Mouse (Mus musculus) embryo, embryonic 11 days (tissue): ENCODE measurements at regions not wholly inside any gene's neighbourhood (a gene's known extent, or its start where the extent isn't known, plus 50 kb on each side); places are given as distances from the start of the nearest gene placed in this dataset.
"Not testable (repeated sequence)": the region's sequence is repeated elsewhere in the genome, so short reads cannot be mapped to it uniquely, and the experiment has no call there.

Experiments
- DNase-seq: peaks from one replicate; pipeline ENCODE4 v3.0.0-alpha.2; 2015

DNA sequence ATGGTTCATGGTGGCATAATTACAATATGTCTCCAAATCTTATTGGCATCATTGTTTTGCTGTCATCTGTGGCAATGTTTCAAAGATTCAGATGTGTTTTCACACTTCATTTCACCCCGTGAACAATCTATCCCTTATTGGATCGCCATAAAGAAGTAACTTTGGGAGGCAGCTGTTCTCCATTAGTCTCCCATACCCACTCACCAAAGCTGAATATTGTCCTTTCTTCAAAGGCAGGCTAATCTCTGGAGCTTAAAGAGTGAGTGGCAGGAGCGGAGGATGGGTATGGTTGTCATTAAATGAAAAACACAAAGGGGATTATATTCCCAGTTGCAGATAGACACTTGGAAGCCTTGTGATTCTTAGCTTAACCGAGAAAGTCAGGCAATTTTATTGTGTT is 2660.3 kb upstream of the Gm12353 start:
- peak; percentile 35 for DNase-seq

DNA sequence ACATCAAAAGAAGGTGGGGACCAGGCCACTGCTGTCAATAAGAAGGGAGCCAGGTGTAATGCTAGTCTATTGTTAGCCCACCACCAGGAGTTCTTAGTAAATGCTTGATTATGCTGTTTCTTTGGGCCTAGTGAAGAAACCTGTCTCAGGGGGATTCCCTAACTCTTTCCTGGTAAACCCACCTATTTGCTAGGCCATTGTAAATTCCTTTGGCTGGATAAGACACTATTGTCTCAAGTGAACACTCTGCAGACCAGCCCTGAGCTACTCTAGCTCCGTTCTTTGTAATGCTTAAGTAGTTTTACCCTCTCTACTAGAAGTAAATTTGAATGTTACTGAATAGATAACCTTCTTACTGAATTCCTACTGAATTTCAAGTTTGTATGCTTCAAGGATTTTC is 2650.7 kb upstream of the Gm12353 start:
- DNase-seq: not testable (repeated sequence)

DNA sequence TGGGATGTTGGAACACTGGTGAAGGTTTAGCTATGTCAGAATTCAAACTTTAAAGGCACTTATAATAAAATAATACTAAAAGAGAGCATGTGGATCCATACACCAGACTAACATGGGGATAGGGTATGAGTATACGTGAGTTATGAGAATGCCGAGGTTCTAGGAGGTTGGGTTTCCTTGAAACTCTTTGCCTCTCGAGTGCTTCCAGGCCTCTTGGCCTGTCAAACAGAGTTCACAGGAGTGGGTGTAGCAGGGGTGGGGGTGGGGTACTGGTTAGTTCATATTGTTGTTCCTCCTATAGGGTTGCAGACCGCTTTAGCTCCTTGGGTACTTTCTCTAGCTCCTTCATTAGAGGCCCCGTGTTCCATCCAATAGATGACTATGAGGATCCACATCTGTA is 2650.3 kb upstream of the Gm12353 start:
- not testable (repeated sequence) for DNase-seq

DNA sequence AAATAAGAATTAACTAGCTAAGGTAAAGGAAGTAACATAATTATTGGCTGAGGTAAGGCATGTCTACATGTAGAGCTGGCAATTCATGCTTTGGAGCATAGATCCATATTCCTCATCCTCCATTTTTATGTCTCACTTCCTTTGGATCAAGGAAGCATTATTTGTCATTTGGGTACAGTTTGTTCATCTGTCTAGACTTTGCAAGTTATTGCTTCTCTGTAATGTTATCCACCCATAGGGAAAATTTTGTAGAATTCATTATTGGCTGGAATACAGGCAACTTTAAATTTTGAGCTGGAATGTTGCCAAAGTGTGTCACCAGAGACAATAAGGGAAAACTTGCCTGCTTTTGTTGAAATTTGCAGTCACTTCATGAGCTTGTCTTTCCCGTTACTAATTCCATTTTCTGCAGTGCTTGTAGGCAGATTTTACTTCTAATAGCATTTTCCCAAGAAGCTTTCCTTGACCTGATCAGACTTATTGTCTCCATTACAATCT is 2623.5 kb upstream of the Gm12353 start:
- DNase-seq: no peak

DNA sequence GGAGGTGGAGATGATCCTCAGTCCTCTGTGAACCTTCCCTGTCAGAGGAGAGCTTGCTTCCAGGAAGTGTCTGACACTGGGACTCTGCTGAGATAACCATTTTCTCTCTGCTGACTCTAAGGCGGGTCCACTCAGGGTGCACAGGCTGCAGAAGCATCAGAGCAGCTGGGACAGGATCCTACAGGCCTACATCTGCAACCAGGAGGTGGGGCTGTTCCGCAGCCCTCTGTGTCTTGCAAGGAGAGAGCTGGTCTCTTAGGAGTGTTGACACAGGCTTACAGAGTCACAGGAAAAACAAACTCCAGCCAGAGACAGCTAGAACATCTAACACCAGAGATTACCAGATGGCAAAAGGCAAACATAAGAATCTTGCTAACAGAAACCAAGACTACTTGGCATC is 2578.6 kb upstream of the Gm12353 start:
- DNase-seq: peak; percentile 24
